Mouse (Mus musculus) heart, postnatal 25 days (tissue): Measurements from ENCODE around the gene Cul7. TPM values are rescaled to one million over a fixed set of nuclear protein-coding genes. Genes with fewer than 3 reads are reported as not detected.
A peak's percentile ranks its signal among the peaks of the same experiment; 100 is the strongest.

Experiments used
- DNase-seq: peaks from one replicate; pipeline ENCODE4 v3.0.0; 2022; ENCODE audit warnings: low spot score
- intact Hi-C: fragments of 180-260 bp; cut with DNase I; formaldehyde crosslinking; loops from one replicate; pipeline ENCODE4 v1.15.1; 2025
- total RNA-seq, 2 experiments: library from RNA; stranded (reverse); gene quantifications; 2 replicates each; pipeline ENCODE4 v1.2.3; 2021

The Cul7 gene
- 10 to 100 TPM; 21.3 to 23.0 TPM for total RNA-seq

GRCm38 (mm10) chr17:46650232-46651031 lies at the start of gene Cul7:
Gene Cul7, plus strand, starts transcription at chr17:46650337.
- intact Hi-C loops = no loop called here

GRCm38 (mm10) chr17:46600569-46600968 lies 49.6 kb upstream of the Cul7 start:
- DNase-seq = no peak
- intact Hi-C loops = loop anchor here (5.0 kb wide), 1 partner anchor 37 kb away; no protein-coding TSS in a partner anchor

More at GRCm38 (mm10) chr17:46650232-46651031, at the start of gene Cul7:
- DNase-seq = peak; percentile 91

GRCm38 (mm10) chr17:46602212-46602611 lies 47.9 kb upstream of the Cul7 start:
- DNase-seq = no peak
- intact Hi-C loops = loop anchor here (5.0 kb wide), 1 partner anchor 35 kb away; no protein-coding TSS in a partner anchor

- no peak for DNase-seq
- intact Hi-C loops = loop anchor here (5.0 kb wide), 1 partner anchor 34 kb away; no protein-coding TSS in a partner anchor
Observed at GRCm38 (mm10) chr17:46603229-46603628, 46.9 kb upstream of the Cul7 start.

- DNase-seq = no peak
- intact Hi-C loops = no loop called here
Observed at GRCm38 (mm10) chr17:46605126-46605525, 45.0 kb upstream of the Cul7 start.

GRCm38 (mm10) chr17:46605987-46606386 lies 44.1 kb upstream of the Cul7 start:
- intact Hi-C loops = no loop called here
- no peak for DNase-seq

GRCm38 (mm10) chr17:46609721-46610514 lies 40.2 kb upstream of the Cul7 start:
- no peak for DNase-seq
- intact Hi-C loops = no loop called here

GRCm38 (mm10) chr17:46611316-46611715 lies 38.8 kb upstream of the Cul7 start:
- DNase-seq = no peak
- intact Hi-C loops = no loop called here

- intact Hi-C loops = no loop called here
- DNase-seq = no peak
Observed at GRCm38 (mm10) chr17:46612189-46612588, 37.9 kb upstream of the Cul7 start.

- intact Hi-C loops = no loop called here
- DNase-seq = no peak
Observed at GRCm38 (mm10) chr17:46612820-46613219, 37.3 kb upstream of the Cul7 start.

GRCm38 (mm10) chr17:46613229-46613628 lies 36.9 kb upstream of the Cul7 start:
- DNase-seq = no peak
- intact Hi-C loops = no loop called here

- no peak for DNase-seq
Observed at GRCm38 (mm10) chr17:46617799-46618198, 32.3 kb upstream of the Cul7 start.

GRCm38 (mm10) chr17:46618394-46618768 lies 31.8 kb upstream of the Cul7 start:
- intact Hi-C loops = no loop called here
- DNase-seq = no peak

More at GRCm38 (mm10) chr17:46617799-46618198, 32.3 kb upstream of the Cul7 start:
- intact Hi-C loops = no loop called here

GRCm38 (mm10) chr17:46618769-46619682 lies 31.1 kb upstream of the Cul7 start:
- intact Hi-C loops = no loop called here
- DNase-seq = no peak

- DNase-seq = no peak
- intact Hi-C loops = no loop called here
Observed at GRCm38 (mm10) chr17:46619683-46620357, 30.3 kb upstream of the Cul7 start.

GRCm38 (mm10) chr17:46621324-46621723 lies 28.8 kb upstream of the Cul7 start:
- peak; percentile 18 for DNase-seq
- intact Hi-C loops = no loop called here

- no peak for DNase-seq
- intact Hi-C loops = no loop called here
Observed at GRCm38 (mm10) chr17:46622269-46622668, 27.9 kb upstream of the Cul7 start.

GRCm38 (mm10) chr17:46623819-46624557 lies 26.1 kb upstream of the Cul7 start:
- intact Hi-C loops = no loop called here

GRCm38 (mm10) chr17:46624598-46624997 lies 25.5 kb upstream of the Cul7 start:
- intact Hi-C loops = no loop called here
- DNase-seq = no peak

More at GRCm38 (mm10) chr17:46623819-46624557, 26.1 kb upstream of the Cul7 start:
- DNase-seq = no peak
